Mouse (Mus musculus): Measurements from ENCODE around the gene Fkbp7. TPM values are rescaled to one million over a fixed set of nuclear protein-coding genes. Genes with fewer than 3 reads are reported as not detected.

The Fkbp7 gene
- 1 to 10 TPM; 7.3 to 8.4 (median 8.1) TPM for total RNA-seq (2022)

DNA sequence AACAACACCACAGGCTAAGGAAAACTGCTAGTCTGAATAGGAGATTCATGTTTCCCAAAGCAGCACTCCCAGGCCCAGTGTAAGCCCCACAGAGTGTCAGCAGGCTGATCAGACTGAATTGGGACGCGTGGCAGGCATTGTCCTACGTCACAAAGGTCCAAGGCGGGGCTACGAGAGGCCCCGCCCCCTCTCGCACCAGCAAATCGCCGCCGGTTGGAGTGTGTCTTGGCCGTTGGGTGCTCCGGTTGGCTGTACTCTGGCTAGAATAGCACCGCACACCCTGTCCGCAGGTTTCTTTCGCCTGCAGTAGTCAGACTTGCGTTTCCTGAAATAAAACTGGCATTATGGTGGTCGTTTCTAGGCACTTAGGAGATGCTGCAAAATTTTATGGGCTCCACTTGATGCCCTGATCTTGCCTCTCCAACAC, at the start of gene Fkbp7:
Fkbp7 (minus strand) TSS at position 151 of the 427 bp plus-strand sequence.
- peak; percentile 85 to 88 for DNase-seq (ENCODE audit: low spot score in 2 of 2)

DNA sequence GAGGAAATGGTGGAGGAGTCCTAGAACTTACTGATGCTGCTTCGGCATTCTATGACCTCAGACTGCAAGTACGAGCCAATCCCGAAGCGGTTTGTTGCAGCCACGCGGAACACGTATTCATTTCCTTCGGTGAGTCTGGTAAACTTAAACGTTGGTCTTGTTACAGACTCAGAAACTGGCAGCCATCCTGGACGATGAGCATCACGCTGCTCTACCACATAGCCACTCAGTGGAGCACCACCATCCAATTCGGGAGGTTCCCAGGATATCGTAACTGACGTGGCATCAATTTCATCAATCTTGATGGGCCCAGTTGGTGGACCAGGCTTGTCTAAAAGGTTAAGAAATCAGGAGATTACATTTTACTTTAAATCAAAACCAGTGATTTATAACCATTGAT, 46.7 kb upstream of the Fkbp7 start:
- no peak for DNase-seq (ENCODE audit: low spot score in 2 of 2)

DNA sequence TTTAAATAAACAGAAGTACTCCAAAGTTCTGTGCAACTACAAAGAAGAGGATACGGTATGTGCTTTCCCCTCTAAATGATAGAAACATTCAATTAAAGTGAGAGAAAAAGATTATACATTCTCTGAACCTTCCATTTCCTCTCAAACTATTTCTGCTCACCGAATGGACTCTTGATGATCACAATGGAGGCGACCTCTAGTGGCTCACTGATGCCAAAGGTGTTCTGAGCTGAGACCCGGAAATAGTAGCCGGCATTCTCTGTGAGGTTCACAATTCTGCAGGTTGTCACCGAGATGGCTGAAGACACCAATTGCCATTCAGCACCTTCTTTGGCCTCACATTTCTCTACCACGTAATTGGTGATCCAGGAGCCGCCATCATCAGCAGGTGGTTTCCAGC, 42.1 kb upstream of the Fkbp7 start:
- DNase-seq (ENCODE audit: low spot score in 2 of 2): no peak

DNA sequence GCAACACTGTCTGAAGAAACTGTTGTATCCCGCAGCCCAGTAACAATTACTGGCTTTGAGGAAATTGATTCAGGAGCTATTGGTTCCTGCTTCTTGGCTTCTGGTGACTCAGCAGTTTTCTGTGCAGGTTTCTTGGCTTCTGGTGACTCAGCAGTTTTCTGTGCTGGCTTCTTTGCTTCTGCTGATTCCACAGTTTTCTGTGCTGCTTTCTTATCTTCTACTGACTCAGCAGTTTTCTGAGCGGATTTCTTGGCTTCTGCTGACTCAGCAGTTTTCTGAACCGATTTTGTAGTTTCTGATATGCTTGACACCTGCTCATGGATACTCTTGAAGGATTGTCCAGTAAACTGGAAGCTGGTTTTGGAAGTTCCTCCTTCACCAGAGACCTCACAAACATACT, 35.6 kb upstream of the Fkbp7 start:
- no peak for DNase-seq (ENCODE audit: low spot score in 2 of 2)

DNA sequence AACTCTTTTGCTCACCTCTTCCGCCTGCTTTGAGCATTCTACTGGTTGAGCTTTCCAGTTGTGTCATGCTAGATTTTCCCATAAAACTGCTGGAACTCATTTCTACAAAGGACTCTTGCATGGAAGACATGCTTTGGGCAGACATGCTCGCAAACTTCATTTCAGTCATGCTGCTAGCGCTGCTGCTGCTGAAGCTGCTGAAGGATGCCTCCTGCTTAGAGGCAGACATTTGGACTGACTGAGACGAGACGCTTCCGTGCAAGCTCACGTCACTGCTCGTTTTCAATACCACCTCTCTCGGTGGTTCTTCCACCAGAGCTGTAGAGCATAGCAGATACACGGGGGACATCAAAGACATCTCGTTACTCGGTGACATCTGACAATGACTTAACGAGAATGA, 32.7 kb upstream of the Fkbp7 start:
- no peak for DNase-seq (ENCODE audit: low spot score in 2 of 2)

DNA sequence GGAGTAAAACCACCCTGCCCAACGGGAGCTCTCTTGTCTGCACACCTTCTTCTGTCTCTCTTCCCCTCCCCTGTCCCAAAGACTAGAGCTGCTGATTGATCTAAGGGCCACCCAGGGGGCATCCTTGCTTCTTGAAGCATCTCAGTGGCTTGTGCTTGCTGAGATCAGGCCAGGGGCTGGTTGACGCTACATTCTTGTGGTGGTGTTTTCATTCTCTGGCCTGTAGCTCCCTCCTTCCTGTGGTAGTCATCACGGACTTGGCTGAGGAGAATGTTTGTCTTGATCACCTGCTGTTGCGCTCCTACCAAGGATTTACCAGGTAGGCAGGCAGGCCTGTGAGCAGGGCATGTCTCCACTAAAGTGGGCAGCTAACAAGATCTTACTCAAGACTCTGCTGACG, 29.8 kb upstream of the Fkbp7 start:
- no peak for DNase-seq (ENCODE audit: low spot score in 2 of 2)

DNA sequence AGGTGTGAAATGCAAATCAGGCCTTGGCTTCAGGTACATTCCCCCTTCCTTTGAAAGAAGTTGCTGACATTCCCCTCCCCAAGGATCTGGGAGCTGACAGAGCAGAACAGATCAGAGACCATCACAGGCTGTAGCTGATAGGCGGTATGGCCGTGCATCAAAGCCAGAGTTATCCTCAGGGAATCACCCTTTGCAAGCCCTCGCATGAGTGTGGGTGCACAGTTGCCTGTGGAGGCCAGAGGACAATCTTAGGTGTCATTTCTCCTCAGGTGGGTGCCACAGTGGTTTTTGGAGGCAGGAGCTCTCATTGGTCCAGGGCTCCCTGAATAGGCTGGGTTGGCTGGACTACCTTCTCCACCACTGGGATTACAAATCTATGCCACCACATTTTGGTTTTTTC, 29.3 kb upstream of the Fkbp7 start:
- DNase-seq (ENCODE audit: low spot score in 2 of 2): no peak

DNA sequence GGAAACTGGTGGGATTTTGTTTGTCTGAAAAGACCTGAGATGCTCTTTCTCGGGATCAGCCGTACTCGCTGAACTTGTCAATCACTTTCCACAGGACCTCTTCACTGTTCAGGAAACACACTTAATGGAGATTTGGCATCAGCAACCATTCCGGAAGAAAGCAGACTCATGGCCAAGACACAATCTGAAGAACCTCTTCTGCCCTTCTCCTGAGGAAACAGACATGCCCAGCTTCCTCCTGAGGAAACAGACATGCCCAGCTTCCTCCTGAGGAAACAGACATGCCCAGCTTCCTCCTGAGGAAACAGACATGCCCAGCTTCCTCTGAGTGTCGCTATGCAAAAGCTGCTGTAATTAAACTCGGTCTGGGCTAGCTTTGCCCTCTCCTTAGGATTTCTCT, 22.4 kb upstream of the Fkbp7 start:
- DNase-seq (ENCODE audit: low spot score in 2 of 2): no peak

DNA sequence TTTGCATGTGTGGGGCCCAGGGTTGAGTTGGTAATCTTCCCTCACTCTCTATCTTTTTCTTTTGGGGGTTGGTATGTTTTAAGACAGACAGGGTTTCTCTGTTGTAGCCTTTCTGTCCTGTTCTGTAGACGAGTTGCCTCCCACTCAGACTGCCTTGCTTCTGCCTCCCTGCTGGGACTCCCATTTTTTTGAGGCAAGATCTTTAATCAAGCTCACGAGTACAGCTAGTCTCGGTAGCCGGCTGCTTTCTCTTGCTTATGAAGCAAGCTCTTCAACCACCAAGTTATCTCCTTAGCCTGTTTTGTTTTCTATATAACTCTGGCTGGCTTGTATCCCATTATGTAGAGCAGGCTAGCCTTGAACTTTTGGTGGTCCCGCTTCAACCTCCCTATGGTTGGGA, 20.8 kb upstream of the Fkbp7 start:
- no peak for DNase-seq (ENCODE audit: low spot score in 2 of 2)

DNA sequence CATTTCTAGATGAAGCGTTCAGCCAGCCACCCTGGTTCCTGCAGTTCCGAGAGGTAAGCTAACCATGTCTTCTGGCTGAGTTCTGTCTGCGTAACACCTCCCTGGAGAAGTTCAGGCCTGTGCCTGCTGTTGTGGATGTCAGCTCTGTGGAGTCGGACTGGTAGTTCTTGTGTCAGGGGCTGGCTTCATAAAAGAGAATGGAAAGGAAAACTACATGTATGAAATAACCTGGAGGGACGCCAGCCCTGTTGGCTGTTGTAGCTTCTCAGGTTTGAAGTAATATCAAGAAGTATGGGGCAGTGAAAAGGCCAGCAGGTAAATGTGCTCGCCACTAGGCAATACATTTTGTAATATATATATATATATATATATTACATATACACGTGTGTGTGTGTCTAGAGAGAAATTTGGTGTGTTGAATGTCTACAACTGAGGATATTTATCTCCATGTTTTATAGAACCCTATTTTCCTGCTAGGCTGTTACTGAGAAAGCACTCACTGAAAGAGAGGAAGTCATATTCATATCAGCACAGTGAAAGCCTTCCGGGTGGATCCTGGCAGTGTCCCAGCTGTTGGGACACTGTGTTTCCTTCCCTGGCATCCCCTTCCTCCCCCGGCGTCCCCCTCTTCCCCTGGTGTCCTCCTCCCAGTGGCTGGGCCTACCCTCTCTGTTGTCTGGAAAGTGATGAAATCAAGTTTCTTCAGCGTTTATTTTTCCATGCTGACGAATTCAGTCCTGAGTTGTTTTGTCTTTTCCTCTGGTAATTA, 17.7 kb upstream of the Fkbp7 start:
- DNase-seq (ENCODE audit: low spot score in 2 of 2): no peak

DNA sequence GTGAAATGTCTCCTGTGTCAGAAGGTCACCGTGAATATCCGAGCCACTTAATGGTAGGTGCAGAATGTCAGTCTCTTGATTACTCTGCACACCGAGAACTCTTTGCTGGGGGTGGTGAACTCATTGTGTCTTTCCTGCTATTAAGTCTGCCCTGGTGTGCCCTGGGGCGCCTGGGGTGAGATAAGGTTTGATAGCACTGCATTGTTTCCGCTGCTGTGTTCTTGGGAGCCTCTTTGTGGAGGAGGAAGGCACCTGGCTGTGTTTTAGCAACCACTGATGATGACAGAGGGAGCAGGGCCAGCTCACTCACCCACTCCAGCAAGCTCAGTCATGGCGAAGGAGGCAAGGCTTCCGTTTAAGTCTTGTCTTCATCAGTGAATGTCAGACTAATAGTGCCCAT, 15.2 kb upstream of the Fkbp7 start:
- no peak for DNase-seq (ENCODE audit: low spot score in 2 of 2)

DNA sequence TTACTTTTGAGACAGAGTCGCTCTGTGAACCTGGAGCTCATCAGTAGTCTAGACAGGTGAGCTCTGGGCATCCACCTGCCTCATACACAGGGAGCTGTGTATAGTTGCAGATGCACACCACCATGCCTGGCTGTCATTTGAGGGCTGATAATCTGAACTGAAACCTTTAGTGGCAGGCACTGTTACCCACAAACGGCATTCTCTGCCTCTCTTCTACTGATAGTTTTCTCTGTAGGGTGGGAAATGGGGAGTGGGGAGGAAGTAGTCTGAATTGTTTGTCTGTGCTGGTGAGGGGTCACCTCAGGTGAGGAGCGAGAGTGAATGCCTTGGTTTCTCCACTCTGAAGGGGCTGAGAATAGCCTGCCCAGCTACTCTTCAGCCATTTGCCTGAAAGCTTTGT, 14.7 kb upstream of the Fkbp7 start:
- DNase-seq (ENCODE audit: low spot score in 2 of 2): no peak

DNA sequence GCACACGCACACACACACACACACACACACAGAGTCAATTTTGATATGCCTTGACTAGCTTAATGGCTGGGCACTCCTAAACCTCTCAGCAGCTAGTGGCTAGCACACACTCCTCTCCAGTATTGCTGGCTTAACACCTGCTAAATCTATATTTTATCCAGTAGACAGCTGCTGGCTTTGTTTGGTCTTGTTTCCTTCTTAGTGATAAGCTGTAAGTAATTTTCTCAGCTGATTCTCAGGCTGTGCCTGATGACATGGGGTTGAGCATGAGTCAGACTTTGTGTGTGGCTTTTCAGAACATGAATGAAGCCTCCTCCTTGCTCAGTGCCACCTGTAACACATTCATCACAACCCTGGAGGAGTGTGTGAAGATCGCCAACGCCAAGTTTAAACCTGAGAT, 14.1 kb upstream of the Fkbp7 start:
- DNase-seq (ENCODE audit: low spot score in 2 of 2): no peak

DNA sequence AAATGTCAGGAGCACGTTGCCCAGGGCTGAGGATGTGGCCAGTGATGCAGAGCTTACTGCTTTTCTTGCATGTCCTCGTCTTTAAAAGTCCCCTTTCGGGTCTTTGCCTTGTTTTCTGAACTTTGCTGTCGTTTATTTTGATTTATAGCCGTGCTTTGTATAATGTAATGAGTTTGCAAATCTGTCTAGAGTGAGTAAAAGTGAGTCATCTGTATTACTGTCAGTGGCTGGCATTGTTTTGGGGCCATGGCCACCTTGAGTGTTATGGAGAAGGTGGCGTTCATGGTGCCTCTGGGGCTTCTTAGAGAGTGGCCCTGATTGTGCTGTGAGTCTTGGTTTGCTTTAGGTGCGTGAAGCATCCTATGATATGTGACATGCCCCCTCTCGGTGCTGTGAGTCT, 9.4 kb upstream of the Fkbp7 start:
- DNase-seq (ENCODE audit: low spot score in 2 of 2): no peak

DNA sequence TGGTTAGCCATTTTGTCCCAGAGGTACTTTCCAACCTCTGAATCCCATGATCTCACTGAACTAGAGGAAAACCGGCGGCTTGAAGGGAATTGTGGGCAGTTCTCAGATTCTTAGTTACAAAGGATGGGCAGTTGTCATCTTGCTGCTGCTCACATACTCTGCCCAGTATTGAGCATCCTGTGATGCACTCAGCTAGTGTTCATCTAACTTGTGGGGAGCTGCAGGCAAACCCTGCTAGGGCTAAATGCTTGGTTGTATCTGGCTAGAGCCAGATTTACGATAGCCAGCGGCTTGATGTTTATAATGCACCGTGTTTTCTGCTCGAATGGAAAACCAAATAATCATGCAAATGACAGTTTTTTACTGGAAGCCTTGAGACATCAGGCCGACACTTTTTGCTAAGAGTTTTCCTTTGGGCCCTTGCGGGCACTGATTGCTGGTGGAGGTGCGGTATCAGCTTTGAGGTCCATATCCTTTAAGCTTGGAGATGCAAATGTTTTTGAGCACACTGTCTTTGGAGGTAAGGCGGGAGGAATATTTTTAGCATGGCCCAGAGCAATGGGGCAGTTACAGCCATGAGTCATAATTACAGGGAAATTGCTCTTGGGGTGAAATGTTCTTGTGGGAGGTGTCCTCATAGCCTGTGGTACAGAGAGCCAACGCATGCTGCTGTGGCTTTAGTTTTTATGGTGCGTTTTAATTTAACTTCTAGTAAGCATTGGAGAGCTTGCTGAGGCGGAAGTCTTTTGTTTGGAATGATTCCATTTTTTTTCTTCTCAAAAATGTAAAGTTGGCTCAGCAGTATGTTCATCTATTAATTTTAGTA, 3.7 kb upstream of the Fkbp7 start:
- no peak for DNase-seq (ENCODE audit: low spot score in 2 of 2)

DNA sequence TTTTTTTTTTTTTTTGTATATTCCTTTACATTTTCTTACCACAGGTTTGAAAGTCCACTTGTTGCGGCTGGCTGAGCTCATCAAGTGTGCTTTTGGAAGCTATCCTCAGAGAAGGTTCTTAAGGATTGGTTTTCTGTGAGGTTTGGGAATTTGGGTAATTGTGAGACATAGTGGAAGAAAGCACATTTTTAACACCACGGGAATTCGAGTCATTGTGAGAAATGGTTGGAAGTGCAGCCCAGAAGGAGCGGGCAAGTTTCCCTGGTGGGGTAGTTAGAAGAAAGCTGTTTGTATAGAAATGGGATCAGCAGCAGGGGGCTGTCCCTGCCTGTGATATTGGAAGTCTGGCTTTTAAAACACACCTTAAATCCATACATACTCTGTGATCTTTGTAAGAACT, 3.0 kb upstream of the Fkbp7 start:
- DNase-seq (ENCODE audit: low spot score in 2 of 2): no peak

DNA sequence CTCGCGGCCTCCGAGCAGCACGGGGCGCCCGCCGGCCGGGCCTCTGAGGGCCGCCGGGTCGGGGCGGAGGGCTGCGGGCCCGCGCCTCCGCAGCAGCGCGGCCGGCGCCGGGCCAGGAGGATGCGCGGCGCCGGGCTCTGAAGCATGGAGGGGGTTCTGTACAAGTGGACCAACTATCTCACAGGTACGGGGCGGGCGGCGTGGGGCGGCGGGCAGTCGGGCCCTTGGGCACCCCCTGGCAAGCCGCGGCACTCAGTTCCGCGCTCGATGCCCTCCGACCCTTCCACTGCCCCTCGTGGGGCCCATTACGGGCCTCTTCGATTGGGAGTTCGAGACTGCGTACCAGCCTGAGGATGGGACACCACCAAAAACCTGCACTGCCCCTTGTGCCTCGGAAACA, 2.5 kb upstream of the Fkbp7 start:
- DNase-seq (ENCODE audit: low spot score in 2 of 2): no peak

DNA sequence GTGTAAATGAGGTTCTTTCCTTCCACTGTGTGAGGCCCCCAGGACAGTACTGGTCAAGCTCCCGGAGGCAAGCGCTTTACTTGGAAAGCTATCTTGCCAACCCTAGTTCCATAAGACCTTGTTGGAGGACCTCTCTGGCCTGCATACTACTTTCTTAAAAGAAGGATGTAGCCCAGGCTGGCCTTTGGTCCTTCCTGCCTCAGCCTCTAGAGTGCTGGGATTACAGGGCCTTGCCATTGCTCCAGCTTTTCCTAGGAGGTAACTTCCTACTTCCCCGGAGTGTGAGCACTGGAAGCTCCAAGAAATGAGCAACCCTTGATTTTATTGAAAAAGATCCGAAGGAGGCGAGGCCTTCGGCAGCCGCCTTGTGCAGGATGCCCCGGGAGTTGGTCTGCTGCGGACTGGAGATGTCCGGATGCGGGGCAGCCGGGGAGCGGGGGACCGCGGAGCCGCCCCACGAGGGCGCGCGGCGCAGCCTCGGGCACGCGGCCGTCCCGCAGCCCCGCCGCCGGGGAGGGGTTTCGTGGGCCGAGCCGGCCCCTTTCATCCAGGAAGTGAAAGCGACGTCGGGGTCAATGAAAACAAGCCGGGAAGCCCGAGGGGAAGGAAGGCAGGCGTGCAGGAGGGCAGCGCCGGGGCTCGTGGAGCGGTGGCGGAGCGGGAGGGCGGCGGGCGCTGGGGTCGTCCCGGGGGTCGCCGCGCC, 2.0 kb upstream of the Fkbp7 start, which contains the start of gene Plekha3:
Plekha3 (plus strand) TSS at position 557 of the 703 bp plus-strand sequence.
- DNase-seq (ENCODE audit: low spot score in 2 of 2): peak; percentile 72 to 79

DNA sequence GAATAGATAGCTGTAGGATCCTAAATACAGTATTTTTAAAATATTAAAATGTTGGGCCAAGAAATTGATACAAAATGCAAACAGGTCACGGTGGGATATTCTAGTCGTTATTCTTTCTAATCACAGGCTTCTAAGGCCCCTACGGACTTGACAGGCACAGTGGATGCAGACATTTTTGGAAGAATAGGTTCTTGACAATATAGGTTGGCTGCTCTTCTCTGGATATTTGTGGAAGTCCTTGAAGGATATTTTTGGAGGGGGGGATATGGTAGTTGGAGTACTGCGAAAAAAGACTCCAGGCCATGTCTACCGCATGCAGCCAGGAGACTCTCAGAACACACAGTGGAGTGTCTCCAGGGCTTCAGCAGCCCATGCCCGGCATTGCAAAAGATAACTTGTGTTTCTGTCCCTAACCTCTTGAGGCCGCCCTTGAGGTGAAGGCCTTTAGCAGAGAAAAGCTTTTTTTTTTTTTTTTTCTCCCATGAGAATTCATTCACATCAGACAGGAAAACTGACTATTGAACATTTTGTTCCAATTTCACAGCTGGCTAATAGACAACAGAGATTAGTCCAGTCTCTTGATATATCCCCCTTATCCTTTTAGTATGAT, 661 bp upstream of the Fkbp7 start:
- no peak for DNase-seq (ENCODE audit: low spot score in 2 of 2)

DNA sequence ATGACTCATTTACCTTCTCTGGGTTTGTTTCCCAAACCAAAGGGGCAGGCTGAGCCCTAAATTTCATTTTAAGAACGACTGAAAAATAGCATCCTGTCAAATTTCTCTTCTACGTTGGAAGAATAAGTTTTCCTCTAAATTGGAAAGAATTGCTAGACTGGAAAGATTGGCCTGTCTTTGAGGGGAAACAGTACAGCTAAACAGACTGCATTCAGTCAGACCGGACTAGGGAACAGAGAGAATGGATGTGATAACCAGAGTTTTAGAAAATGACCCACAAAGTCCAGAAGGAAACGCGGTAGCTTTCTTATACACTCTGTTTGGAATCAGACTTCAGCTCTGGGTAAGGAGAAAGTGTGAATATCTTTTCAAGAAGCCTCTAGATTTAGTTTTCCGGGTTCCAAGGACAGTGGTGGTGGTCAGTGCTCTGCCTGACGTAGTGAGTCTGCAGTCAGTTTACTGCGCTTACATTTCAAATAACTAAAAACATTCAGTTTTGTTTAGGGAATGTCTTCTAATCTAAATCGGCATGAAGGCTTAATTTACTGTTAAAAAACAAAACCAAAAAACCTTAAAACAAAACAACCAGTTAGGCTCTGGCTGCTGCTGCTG, 676 bp downstream of the Fkbp7 start:
- DNase-seq (ENCODE audit: low spot score in 2 of 2): no peak

DNA sequence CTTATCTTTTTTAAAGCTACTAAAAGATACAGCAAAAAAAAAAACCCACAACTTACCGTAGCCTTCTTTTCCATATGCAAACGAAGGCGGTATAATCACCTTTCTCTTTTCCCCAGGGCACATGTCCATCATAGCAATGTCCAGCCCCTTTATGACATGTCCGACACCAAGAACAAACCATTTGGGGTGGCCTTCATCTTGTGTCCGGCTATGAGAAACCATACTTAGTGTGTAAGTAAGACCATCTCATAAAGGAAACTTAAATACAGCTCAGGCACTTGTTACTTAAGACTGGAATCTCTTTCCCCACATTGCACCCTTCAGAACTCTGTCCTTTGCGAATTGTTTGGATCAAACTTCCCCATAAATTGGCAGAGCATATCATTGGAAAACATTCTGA, 1.3 kb downstream of the Fkbp7 start:
- no peak for DNase-seq (ENCODE audit: low spot score in 2 of 2)
